Mouse (Mus musculus) forebrain, postnatal 0 days (tissue): Measurements from ENCODE around the gene Gys2. TPM values are rescaled to one million over a fixed set of nuclear protein-coding genes. Genes with fewer than 3 reads are reported as not detected.
A peak's percentile ranks its signal among the peaks of the same experiment; 100 is the strongest.
"Not testable (repeated sequence)": the region's sequence is repeated elsewhere in the genome, so short reads cannot be mapped to it uniquely, and the experiment has no call there.

Source experiments
- ATAC-seq: fragments of 200-750 bp; cut with Nextera tagmentation; 2 replicates; pipeline ENCODE4 v1.8.0; 2017; ENCODE audit warnings: mild to moderate bottlenecking, moderate library complexity
- DNase-seq: peaks from one replicate; pipeline ENCODE4 v3.0.0-alpha.2; 2015
- H3K27ac ChIP-seq: fragments of 300-500 bp; sonication (generic); 2 replicates; pipeline ENCODE4 v1.5.1; 2014; ENCODE audit warnings: low read depth, mild to moderate bottlenecking, antibody characterized with exemption, low read length, moderate library complexity, mixed read lengths
- H3K27me3 ChIP-seq: fragments of 300-500 bp; sonication (generic); 2 replicates; pipeline ENCODE4 v1.6.1; 2014; ENCODE audit warnings: mild to moderate bottlenecking, low read length, mixed read lengths; ENCODE audit not compliant: insufficient read depth
- H3K36me3 ChIP-seq: fragments of 300-500 bp; sonication (generic); 2 replicates; pipeline ENCODE4 v1.6.1; 2014; ENCODE audit warnings: mild to moderate bottlenecking, moderate library complexity; ENCODE audit not compliant: insufficient read depth
- H3K4me1 ChIP-seq: fragments of 300-500 bp; sonication (generic); 2 replicates; pipeline ENCODE4 v1.6.1; 2014; ENCODE audit warnings: antibody characterized with exemption; ENCODE audit not compliant: insufficient read depth
- H3K4me2 ChIP-seq: fragments of 300-500 bp; sonication (generic); 2 replicates; pipeline ENCODE4 v1.6.1; 2014; ENCODE audit warnings: low read depth, mild to moderate bottlenecking, moderate library complexity
- H3K4me3 ChIP-seq: fragments of 300-500 bp; sonication (generic); 2 replicates; pipeline ENCODE4 v1.5.1; 2014; ENCODE audit warnings: low read depth, low read length, mixed read lengths
- H3K9ac ChIP-seq: fragments of 300-500 bp; sonication (generic); 2 replicates; pipeline ENCODE4 v1.6.1; 2014; ENCODE audit warnings: mild to moderate bottlenecking
- H3K9me3 ChIP-seq: fragments of 300-500 bp; sonication (generic); 2 replicates; pipeline ENCODE4 v1.6.1; 2016; ENCODE audit warnings: low read length
- CTCF ChIP-seq: sonication (generic); IDR thresholded peaks from 2 replicates; pipeline ENCODE4 v1.5.1; 2016; ENCODE audit warnings: antibody characterized with exemption, control low read depth, low read depth
- WGBS: fragments of 180-500 bp; shearing (Covaris S2); extraction: QIAGEN DNeasy Blood & Tissue Kit; methylation state at CpG from one replicate; pipeline ENCODE4 v1.1.7; 2014; 5-methylcytosine and 5-hydroxymethylcytosine counted together
- polyA plus RNA-seq: library from polyadenylated mRNA; unstranded; fragments of >200 nt; fragmentation: Nextera tagmentation; extraction: Ambion mirVana; gene quantifications from 2 replicates; pipeline ENCODE4 v1.2.1, GENCODE M21; 2015
- total RNA-seq: library from RNA; depleted of rRNA; stranded (reverse); fragments of >200 nt; gene quantifications from 2 replicates; pipeline ENCODE4 v1.2.3, GENCODE M21; 2014; rRNA removed

Gys2 gene
- total RNA-seq (not detected in 2 replicates), polyA plus RNA-seq (0.23 TPM in 1 of 2 replicates, not detected in the other)

DNA sequence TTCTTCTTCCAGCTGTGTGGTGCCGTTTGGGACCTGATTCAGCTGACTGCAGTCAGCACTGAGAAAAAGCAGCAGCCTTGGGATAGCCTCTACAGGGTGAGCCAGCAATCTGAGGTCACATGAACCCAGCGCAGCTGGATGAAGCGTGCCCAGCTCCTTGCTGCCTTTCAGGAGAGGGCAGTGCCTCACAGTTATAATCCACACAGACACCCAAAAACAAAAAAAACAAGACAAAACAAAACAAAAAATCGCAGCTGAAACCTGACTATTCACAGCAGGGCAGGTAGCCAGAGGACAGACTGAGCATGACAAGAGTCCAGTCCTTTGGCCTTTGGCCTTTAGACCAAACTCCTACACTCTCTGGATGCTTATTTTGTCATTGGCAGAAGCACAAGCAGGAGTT lies at the start of gene Gys2:
Gene Gys2 (minus strand): TSS at position 309 of the 403 bp plus-strand sequence.
- Histone ChIP-seq H3K9me3 (no peaks in the 10 kb centered on the region), H3K9ac (no peak within 1 kb of the TSS), H3K4me3 (no peak within 1 kb of the TSS), H3K27ac (no peak within 1 kb of the TSS), H3K4me1 (no peaks in the 10 kb centered on the region), H3K27me3 (no peaks in the 10 kb centered on the region), H3K36me3 (no peaks in the 10 kb centered on the region), H3K4me2 (no peak within 1 kb of the TSS)
- 70% methylated on average over 4 of the region's 4 CpGs for WGBS
- TF ChIP-seq CTCF: no peak
- ATAC-seq: no peak
- no peak for DNase-seq

DNA sequence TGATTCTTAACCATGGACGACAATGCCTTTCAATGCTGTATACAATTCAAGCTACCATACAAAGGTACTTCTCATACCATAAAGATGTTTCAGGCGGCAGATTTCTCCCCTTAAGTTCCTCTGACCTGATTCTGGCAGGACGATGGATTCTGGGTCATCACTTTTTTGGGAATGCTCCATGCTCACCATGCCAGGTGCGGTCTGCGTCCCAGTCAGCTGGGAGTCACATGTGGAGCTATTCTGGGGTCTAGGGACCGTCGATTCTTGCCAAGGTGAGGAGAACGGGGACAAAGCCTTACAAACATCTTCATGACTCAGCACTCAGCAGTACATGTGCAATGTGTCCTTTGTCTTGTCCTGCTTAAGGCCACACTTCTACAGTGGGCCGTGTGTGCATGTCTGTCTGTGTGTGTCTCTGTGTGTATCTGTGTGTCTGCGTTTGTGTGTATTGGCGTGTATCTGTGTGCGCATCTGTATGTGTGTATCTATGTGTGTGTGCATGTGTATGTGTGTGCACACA lies 48.7 kb upstream of the Gys2 start:
- H3K9ac ChIP-seq: no peak overlapping the region
- ATAC-seq: no peak
- H3K27me3 ChIP-seq: no peaks in the 10 kb centered on the region
- no peak overlapping the region for H3K27ac ChIP-seq
- TF ChIP-seq CTCF: no peak
- no peak overlapping the region for H3K4me3 ChIP-seq
- H3K9me3 ChIP-seq: no peaks in the 10 kb centered on the region
- DNase-seq: no peak
- no peaks in the 10 kb centered on the region for H3K4me1 ChIP-seq
- H3K4me2 ChIP-seq: no peak overlapping the region
- WGBS: 86% methylated on average over 12 of the region's 12 CpGs
- H3K36me3 ChIP-seq: no peaks in the 10 kb centered on the region

DNA sequence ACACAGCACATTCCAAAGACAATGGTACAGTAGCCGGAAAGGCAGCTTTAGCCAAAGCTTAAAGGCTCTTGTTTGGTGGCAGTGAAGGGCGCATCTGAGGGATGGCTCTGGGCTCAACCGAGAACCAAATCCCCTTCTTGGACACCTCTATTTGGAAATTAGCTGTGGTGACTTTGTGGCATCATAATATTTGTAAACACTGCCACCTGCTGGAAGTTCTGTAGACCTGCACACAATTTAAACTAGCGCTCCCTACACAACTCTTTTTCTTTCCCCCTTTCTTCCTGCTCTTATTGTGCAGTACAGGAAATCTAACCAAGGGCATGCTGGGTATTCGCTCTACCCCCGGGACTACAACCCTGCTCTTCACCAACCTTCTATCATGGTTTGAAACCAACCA lies 46.2 kb upstream of the Gys2 start:
- ATAC-seq: peak; percentile 70
- no peaks in the 10 kb centered on the region for H3K9me3 ChIP-seq
- 11% methylated on average over 6 of the region's 6 CpGs for WGBS
- no peak overlapping the region for H3K4me3 ChIP-seq
- peak; percentile 78 for TF ChIP-seq CTCF
- H3K27ac ChIP-seq: no peak overlapping the region
- no peak overlapping the region for H3K4me2 ChIP-seq
- H3K36me3 ChIP-seq: no peaks in the 10 kb centered on the region
- no peaks in the 10 kb centered on the region for H3K27me3 ChIP-seq
- peak; percentile 77 for DNase-seq
- H3K4me1 ChIP-seq: no peaks in the 10 kb centered on the region
- no peak overlapping the region for H3K9ac ChIP-seq

DNA sequence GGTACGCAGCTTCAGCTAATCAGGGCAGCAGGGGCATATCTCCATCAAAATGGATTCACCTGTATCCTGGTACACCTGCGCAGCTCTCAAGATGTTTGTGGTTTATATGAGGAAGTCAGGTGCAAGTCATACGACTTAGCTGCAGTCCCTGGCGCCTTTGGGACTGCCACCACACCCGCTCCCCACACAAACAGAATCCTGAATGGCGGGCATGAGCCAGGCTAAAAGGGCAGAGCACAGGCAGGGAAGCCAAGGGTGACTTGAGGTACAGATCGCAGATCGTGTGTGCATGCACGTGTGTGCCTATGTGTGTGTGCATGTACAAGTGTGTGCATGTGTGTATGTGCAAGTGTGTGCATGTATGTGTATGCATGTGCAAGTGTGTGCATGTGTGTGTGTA lies 42.5 kb upstream of the Gys2 start:
- not testable (repeated sequence) for H3K9me3 ChIP-seq, H3K36me3 ChIP-seq, ATAC-seq, H3K4me2 ChIP-seq, DNase-seq, H3K4me3 ChIP-seq, H3K27ac ChIP-seq, H3K27me3 ChIP-seq, H3K4me1 ChIP-seq, H3K9ac ChIP-seq
- WGBS: 76% methylated on average over 9 of the region's 9 CpGs

DNA sequence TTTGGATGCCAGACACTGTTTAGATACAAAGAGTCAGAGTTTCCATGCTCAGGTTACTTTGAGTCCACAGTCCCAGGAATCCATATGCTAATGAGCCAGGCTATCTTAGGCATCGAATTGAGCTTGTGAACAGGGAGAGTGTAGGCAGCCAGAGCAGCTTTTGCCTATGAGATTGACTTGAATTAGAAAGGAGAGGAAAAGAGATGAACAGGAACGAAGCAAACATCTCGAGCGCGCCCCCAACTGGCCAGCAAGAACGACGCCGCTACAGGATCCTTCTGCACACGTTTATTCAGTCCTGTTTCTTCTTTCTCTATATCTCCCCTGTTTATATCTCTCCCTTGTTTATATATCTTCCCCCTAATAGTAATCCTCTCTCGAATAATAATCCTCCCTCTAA lies 42.0 kb upstream of the Gys2 start:
- no peak overlapping the region for H3K9ac ChIP-seq
- no peak overlapping the region for H3K27ac ChIP-seq
- peak; percentile 55 for TF ChIP-seq CTCF
- no peak for ATAC-seq
- peak; percentile 49 for DNase-seq
- WGBS: 3% methylated on average over 10 of the region's 10 CpGs
- no peak overlapping the region for H3K4me2 ChIP-seq
- H3K27me3 ChIP-seq: 0 out of 2 replicates have a peak, but pooled peaks cover 5% of the 10 kb centered on the region
- no peaks in the 10 kb centered on the region for H3K9me3 ChIP-seq
- no peak overlapping the region for H3K4me3 ChIP-seq
- no peaks in the 10 kb centered on the region for H3K36me3 ChIP-seq
- no peaks in the 10 kb centered on the region for H3K4me1 ChIP-seq

DNA sequence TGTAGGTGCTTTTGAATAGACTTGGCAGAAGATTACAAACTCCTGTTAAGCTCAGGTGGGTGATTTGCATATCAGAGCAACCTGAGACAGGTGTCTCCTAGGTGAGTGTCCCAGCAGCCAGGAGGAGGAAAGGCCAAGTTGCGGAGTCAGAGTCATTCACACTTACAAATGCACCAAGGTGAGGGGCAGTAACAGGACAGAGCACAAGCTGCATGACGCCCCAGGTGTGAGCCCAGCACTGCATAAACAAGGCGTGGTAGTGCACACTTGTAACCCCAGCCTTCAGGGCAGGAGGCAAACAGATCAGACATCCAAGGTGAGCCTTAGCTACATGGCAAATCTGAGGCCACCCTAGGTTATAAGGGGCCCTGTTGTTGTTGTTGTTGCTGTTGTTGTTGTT lies 40.0 kb upstream of the Gys2 start:
- Histone ChIP-seq H3K9me3 (no peaks in the 10 kb centered on the region), H3K4me2 (no peak overlapping the region), H3K4me3 (no peak overlapping the region), H3K4me1 (0 out of 2 replicates have a peak, but pooled peaks cover 4% of the 10 kb centered on the region), H3K9ac (no peak overlapping the region), H3K27me3 (0 out of 2 replicates have a peak, but pooled peaks cover 5% of the 10 kb centered on the region), H3K36me3 (no peaks in the 10 kb centered on the region), H3K27ac (no peak overlapping the region)
- ATAC-seq (no peak), DNase-seq (no peak)
- TF ChIP-seq CTCF: no peak
- 56% methylated on average over 3 of the region's 3 CpGs for WGBS

DNA sequence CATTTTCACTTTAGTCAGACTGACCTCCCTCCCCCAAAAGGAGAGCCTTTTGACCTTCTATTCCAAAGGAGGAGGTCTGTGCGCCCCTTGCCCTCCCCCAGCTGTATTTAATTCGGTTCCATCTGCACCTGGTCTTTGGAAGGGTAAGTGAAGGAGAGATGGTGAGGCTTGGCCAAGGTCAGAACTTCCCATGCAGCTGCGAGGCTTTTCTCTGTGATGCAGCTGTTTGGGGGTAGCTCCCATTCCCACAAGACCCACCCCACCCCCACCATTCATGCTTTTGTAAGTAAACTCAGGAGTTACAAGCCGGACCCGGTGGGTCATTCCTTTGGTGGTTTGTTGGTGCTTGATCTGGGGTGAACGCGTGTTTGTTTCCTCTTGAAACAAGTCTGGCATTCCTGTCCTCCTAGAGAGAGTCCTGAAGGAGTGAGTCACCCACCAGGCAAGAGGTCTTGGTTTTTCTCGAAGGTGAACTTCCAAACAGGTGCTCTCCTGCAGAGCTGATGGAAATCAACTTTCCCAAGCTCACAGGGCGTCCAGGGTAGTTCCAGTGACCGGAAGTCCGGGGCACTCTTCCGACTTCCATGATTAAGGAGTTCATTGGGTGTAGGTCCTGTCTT lies 38.7 kb upstream of the Gys2 start:
- Histone ChIP-seq H3K36me3 (no peaks in the 10 kb centered on the region), H3K9ac (no peak overlapping the region), H3K4me1 (0 out of 2 replicates have a peak, but pooled peaks cover 4% of the 10 kb centered on the region), H3K27ac (no peak overlapping the region), H3K4me2 (no peak overlapping the region), H3K9me3 (no peaks in the 10 kb centered on the region), H3K27me3 (0 out of 2 replicates have a peak, but pooled peaks cover 5% of the 10 kb centered on the region), H3K4me3 (no peak overlapping the region)
- TF ChIP-seq CTCF: no peak
- no peak for DNase-seq
- 35% methylated on average over 12 of the region's 12 CpGs for WGBS
- ATAC-seq: no peak
